Mouse (Mus musculus): ENCODE results near the gene Btbd35f13.
"Not testable (repeated sequence)": the region's sequence is repeated elsewhere in the genome, so short reads cannot be mapped to it uniquely, and the experiment has no call there.

Gene Btbd35f13

DNA sequence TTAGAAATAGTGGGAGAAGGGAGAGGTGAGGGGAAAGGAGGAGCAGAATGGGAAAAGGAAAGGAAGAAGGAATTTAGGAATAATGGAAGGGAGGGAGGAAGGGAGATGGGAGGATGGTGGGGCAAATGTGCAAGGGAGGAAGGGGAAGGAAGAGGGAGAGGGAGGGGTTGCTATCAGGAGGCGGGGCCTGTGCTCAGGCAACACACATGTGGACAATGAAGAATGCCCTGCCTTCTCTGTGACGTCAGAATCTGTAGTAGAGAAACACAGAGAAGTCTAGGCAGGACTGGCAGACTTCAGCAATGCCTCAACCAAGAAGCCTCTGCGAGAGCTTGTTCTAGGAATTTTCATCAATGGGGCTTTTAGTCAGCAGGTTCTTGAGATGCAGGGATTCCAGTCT is at the start of gene Btbd35f13:
TSS of gene Btbd35f13 (plus strand) at position 301 of the 400 bp plus-strand sequence.
- in situ Hi-C loops (cut with MboI, MseI): not testable (repeated sequence)

DNA sequence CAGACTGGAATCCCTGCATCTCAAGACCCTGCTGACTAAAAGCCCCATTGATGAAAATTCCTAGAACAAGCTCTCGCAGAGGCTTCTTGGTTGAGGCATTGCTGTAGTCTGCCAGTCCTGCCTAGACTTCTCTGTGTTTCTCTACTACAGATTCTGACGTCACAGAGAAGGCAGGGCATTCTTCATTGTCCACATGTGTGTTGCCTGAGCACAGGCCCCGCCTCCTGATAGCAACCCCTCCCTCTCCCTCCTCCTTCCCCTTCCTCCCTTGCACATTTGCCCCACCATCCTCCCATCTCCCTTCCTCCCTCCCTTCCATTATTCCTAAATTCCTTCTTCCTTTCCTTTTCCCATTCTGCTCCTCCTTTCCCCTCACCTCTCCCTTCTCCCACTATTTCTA is 45.3 kb downstream of the Btbd35f13 start, which contains the start of gene Btbd35f14:
TSS of gene Btbd35f14 (minus strand) at position 101 of the 400 bp plus-strand sequence.
- in situ Hi-C loops (cut with MboI, MseI): not testable (repeated sequence)
